Mouse (Mus musculus): ENCODE data around the gene Gm10800. TPM values are rescaled to one million over a fixed set of nuclear protein-coding genes. Genes with fewer than 3 reads are reported as not detected.

Gene Gm10800
- not detected for total RNA-seq (2023)

GRCm38 (mm10) chr2:98667201-98667600, at the start of gene Gm10800:
TSS of gene Gm10800 (minus strand) at chr2:98667301.

GRCm38 (mm10) chr2:98661937-98662336, 5.2 kb downstream of the Gm10800 start, which contains the start of gene Gm10801:
TSS of gene Gm10801 (plus strand) at chr2:98662237.

Other genes with a start within 250 kb of the Gm10800 start
- gene Gm10801, start 5.1 kb downstream of the Gm10800 start, total RNA-seq (2023), result not detected